Mouse (Mus musculus): ENCODE data around the gene Chpf2. TPM values are rescaled to one million over a fixed set of nuclear protein-coding genes. Genes with fewer than 3 reads are reported as not detected.

Gene Chpf2
- polyA plus RNA-seq, 1 experiment from 2014 or later: 30.3 TPM

DNA sequence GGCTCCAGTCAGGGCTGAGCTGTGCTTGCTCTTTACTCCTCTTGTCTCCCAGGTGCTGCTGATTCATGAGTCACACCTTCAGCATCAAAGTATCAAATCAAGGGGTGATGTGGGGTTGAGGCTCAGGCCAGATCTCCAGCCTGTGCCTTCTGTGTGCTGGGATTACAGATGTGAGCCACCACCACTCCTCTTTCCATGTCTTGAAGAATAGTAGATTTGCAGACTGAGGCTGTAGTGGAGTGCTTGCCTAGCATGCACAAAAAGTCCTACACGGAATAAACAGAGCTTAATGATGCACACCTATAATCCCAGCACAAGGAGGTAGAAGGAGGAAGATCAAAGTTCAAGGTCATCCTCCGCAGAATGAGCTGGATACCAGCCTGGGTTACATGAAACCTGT is 29.8 kb upstream of the Chpf2 start, which contains the start of gene 4931409K22Rik:
Gene 4931409K22Rik (minus strand): TSS at position 101 of the 400 bp plus-strand sequence.
- Histone ChIP-seq H3K27me3 (no peaks in the 10 kb centered on the region), H3K4me3 (replicated peaks) (no peak within 1 kb of the TSS), H3K4me1 (peaks cover 12% of the 10 kb centered on the region), H3K27ac (replicated peaks) (no peak within 1 kb of the TSS), H3K9me3 (replicated peaks) (no peaks in the 10 kb centered on the region), H3K9ac (no peak within 1 kb of the TSS), H3K4me2 (replicated peaks) (no peak within 1 kb of the TSS), H3K36me3 (no peaks in the 10 kb centered on the region)
- WGBS: 68% methylated on average over 2 of the region's 2 CpGs
- no peak for ATAC-seq (ENCODE audit: insufficient number of reproducible peaks, low FRiP score, low TSS enrichment, low read depth)

DNA sequence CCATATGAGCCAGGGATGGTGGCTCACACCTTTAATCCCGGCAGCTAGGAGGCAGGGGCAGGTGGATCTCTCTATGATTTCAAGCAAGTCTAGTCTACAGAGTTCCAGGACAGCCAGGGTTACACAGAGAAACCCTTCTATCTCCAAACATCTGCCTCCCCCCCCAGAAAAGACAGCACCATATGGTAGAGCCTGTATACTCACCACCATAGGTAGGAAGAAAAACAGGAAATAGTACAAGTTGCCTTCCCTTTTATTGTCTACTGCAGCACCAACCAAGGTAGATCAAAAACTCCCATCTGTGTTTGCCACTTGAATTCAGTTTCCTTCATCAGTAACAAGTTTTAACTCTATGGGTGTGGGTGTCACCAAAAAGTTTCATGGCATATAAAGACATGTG is 10.6 kb upstream of the Chpf2 start:
- no peaks in the 10 kb centered on the region for H3K27me3 ChIP-seq
- no peak for ATAC-seq (ENCODE audit: insufficient number of reproducible peaks, low FRiP score, low TSS enrichment, low read depth)
- no peak overlapping the region for H3K9ac ChIP-seq
- peaks cover 45% of the 10 kb centered on the region for H3K36me3 ChIP-seq
- H3K9me3 ChIP-seq (replicated peaks): no peaks in the 10 kb centered on the region
- no peak overlapping the region for H3K27ac ChIP-seq (replicated peaks)
- H3K4me1 ChIP-seq: peaks cover 13% of the 10 kb centered on the region
- WGBS: 85% methylated on average over 1 of the region's 1 CpGs
- peak overlapping the region; percentile 76 for H3K4me2 ChIP-seq (replicated peaks)
- peak overlapping the region; percentile 92 for H3K4me3 ChIP-seq (replicated peaks)

DNA sequence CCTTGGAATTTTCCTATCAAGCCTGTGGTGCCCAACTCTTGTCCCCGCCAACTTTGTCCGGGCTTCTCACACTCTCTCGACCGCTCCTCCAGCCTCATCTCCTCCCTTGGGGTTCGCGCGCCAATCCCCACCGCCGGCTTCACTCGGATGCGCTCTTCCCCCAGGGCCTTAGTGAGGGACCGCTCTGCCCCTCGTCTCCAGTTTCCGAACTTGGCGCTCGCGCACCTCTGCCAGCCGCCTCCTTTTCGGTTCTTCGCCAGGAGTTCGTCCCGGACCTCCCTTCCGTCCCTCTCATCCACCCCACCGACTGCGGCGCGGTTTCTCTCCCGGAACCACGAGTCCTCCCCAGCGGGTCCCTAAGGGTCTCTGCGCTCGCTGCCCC is 9.7 kb upstream of the Chpf2 start:
- H3K4me1 ChIP-seq: peaks cover 13% of the 10 kb centered on the region
- peak overlapping the region; percentile 92 for H3K4me3 ChIP-seq (replicated peaks)
- WGBS: under 1% methylated on average over 32 of the region's 32 CpGs
- peak overlapping the region; percentile 76 for H3K4me2 ChIP-seq (replicated peaks)
- H3K36me3 ChIP-seq: peaks cover 36% of the 10 kb centered on the region
- H3K9me3 ChIP-seq (replicated peaks): no peaks in the 10 kb centered on the region
- H3K27ac ChIP-seq (replicated peaks): peak overlapping the region; percentile 90
- peak overlapping the region; percentile 73 for H3K9ac ChIP-seq
- peak; percentile 6; the same call in 1 of the 2 replicates for ATAC-seq (ENCODE audit: insufficient number of reproducible peaks, low FRiP score, low TSS enrichment, low read depth)
- H3K27me3 ChIP-seq: no peaks in the 10 kb centered on the region

DNA sequence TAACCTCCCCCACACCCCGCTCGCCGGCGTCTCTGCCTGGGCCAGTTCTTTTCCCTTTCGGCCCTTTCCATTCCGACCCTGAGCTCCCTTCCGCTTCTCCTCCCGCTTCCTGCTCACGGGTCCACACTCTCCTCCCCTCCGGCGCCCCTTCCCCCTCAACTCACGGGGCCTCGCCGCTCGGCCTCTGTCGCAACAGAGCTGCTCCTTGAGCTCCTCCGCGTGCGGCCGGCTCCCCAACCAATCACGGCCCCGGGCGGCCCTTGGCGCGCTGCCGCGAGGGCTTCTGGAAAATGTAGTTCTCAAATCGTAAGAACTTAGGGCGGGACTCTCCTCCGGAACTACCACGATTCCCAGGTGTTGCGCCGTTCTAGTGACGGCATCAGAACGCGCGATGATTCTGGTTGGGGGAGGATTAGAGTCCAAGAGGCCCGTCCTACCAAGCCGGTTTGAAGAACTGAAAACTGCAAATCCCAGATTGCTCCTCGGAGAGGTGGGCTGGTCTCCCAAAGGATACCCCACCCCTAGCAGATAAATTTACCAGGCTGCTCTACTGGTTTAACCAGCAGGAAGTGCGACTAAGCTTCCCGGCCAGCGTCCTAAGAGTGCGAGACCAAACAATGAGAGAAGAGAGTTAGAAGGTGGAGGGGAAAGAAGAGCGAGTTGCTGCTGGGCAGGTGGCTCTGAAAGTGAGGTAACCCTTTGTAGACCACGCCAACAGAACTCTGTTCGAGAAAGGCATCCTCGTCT is 9.2 kb upstream of the Chpf2 start, which contains the start of gene Abcf2:
Gene Abcf2 (minus strand): TSS at position 285 of the 747 bp plus-strand sequence.
- H3K4me2 ChIP-seq (replicated peaks): peak within 1 kb of the TSS; percentile 76
- H3K4me3 ChIP-seq (replicated peaks): peak within 1 kb of the TSS; percentile 92
- peak within 1 kb of the TSS; percentile 90 for H3K27ac ChIP-seq (replicated peaks)
- under 1% methylated on average over 48 of the region's 48 CpGs for WGBS
- no peaks in the 10 kb centered on the region for H3K9me3 ChIP-seq (replicated peaks)
- peak within 1 kb of the TSS; percentile 73 for H3K9ac ChIP-seq
- H3K36me3 ChIP-seq: peaks cover 31% of the 10 kb centered on the region
- H3K4me1 ChIP-seq: peaks cover 13% of the 10 kb centered on the region
- H3K27me3 ChIP-seq: no peaks in the 10 kb centered on the region
- ATAC-seq (ENCODE audit: insufficient number of reproducible peaks, low FRiP score, low TSS enrichment, low read depth): peak; percentile 96

DNA sequence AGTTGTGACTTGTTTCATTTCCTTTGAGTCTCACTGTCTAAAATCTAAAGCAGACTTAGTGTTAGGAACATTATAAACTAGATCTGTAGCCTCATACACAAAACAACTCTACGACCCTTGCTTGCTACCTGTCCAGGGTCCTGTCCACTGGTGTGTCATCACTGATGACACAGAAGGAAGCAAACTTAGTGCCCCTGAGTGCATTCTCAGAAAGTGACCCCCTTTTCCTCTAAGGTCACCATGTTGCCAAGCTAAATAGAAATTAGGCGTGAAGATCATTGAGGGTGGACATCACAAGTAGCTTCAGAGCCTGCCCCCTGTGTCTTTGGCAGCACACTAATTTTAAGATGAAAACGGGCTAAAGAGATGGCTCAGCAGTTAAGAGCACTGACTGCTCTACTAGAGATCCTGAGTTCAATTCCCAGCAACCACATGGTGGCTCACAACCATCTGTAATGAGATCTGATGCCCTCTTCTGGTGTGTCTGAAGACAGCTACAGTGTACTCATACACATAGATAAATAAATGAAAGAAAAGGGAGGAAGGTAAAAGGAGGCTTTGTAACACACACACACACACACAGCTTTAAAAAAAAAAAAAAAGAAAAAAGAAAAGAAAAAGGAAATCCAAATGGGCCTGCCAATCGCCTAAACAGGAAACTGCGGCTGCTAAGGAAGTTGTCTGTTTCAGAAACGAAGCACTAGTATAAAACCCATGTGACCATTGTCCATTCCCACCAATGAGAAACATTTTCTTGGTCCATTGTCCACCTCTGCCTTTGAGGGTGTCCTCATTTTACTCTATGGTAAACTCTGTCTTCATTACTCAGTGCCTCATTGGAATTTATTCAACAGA is 8.2 kb upstream of the Chpf2 start:
- 66% methylated on average over 6 of the region's 6 CpGs for WGBS
- Histone ChIP-seq H3K4me2 (replicated peaks) (peak overlapping the region; percentile 76), H3K4me1 (peaks cover 13% of the 10 kb centered on the region), H3K9ac (peak overlapping the region; percentile 40), H3K27ac (replicated peaks) (peak overlapping the region; percentile 90), H3K4me3 (replicated peaks) (peak overlapping the region; percentile 92), H3K36me3 (peaks cover 21% of the 10 kb centered on the region), H3K27me3 (no peaks in the 10 kb centered on the region), H3K9me3 (replicated peaks) (no peaks in the 10 kb centered on the region)
- no peak for ATAC-seq (ENCODE audit: insufficient number of reproducible peaks, low FRiP score, low TSS enrichment, low read depth)

DNA sequence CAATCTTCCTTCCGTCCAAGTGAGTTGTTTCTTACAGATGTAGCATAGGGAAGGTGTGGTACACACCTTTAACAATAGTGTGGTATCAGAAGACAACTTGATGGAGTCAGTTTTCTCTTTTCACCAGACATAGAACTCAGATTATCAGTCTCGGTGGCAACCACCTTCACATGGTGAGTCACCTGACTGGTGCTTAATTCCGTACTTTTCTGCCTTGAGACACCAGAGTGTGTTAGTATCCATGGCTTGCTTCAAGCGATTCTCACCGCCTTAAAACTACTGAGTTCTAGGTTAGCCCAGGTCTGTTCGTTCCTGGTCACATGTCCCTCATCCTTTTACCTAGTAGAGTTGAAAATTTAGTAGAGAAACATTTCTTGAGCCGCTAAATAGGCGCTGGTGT is 435 bp upstream of the Chpf2 start:
- H3K9me3 ChIP-seq (replicated peaks): no peaks in the 10 kb centered on the region
- peaks cover 31% of the 10 kb centered on the region for H3K36me3 ChIP-seq
- H3K4me1 ChIP-seq: peaks cover 26% of the 10 kb centered on the region
- peak overlapping the region; percentile 58; the same call in 1 of the 2 replicates for H3K9ac ChIP-seq
- WGBS: 8% methylated on average over 8 of the region's 8 CpGs
- peak overlapping the region; percentile 31; the same call in 1 of the 2 replicates for H3K27ac ChIP-seq (replicated peaks)
- ATAC-seq (ENCODE audit: insufficient number of reproducible peaks, low FRiP score, low TSS enrichment, low read depth): no peak
- peak overlapping the region; percentile 83 for H3K4me2 ChIP-seq (replicated peaks)
- H3K27me3 ChIP-seq: no peaks in the 10 kb centered on the region
- H3K4me3 ChIP-seq (replicated peaks): peak overlapping the region; percentile 70

DNA sequence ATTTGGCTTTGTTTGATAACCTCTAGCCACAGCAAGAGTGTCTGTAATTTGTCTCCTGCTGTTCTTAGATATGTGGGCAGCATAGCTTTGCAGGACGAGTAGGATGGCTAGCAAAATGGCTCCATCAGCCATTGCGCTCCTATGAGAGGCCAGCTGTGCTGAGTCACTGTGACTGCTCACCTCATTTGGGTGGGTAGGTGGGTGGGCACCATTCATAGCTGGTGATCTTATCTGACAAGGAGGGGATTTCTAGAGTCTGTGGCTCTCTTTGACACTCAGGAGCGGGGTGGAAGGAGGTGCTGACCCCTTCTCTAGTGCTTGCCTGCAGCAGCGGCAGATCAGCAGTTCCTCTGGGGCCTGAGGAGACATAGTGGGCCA is 648 bp downstream of the Chpf2 start:
- Histone ChIP-seq H3K36me3 (peaks cover 42% of the 10 kb centered on the region), H3K4me3 (replicated peaks) (peak overlapping the region; percentile 70), H3K9ac (peak overlapping the region; percentile 58), H3K27ac (replicated peaks) (peak overlapping the region; percentile 58; the same call in 1 of the 2 replicates), H3K27me3 (no peaks in the 10 kb centered on the region), H3K4me1 (peaks cover 35% of the 10 kb centered on the region), H3K9me3 (replicated peaks) (no peaks in the 10 kb centered on the region), H3K4me2 (replicated peaks) (peak overlapping the region; percentile 83)
- no peak for ATAC-seq (ENCODE audit: insufficient number of reproducible peaks, low FRiP score, low TSS enrichment, low read depth)
- WGBS: 34% methylated on average over 4 of the region's 4 CpGs

DNA sequence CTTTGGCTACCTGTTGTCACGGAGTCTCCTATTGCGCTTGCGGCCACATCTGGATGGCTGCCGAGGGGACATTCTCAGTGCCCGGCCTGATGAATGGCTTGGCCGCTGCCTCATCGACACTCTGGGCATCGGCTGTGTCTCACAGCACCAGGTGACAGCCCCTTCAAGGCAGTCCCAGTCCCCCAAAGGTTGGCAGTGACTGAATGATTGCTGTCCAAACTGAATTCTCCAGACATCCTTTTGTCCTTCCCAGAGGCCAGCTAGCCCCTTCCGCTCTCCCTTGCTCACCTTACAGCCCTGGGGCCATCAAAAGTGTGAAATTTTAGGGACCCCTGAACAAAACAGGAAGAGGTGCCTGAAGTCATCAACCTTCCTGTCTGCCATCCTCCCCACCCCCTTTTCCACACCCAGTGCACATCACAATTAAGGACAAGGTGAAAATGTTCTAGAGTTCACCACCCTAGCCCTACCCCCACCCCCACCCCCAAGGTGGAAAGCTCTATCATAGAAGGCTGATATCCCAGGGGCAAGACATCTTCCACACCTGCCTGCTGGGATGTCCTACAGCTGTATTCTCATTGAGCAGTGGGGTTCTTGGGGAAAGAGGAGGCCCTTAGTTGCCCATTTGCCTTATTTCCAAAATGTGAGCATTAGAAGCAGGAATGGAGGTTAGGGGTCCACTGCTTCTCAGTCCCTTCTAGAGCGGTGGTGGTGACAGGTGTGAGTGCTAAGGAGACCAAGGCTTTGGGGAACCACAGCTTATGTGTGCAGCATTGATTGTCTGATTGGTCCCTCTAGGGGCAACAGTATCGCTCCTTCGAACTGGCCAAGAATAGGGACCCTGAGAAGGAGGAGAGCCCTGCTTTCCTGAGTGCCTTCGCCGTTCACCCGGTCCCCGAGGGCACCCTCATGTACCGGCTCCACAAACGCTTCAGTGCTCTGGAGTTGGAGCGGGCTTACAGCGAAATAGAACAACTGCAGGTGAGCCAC is 3.3 kb downstream of the Chpf2 start:
- Histone ChIP-seq H3K9me3 (replicated peaks) (no peaks in the 10 kb centered on the region), H3K9ac (no peak overlapping the region), H3K36me3 (peaks cover 68% of the 10 kb centered on the region), H3K4me3 (replicated peaks) (no peak overlapping the region), H3K4me2 (replicated peaks) (no peak overlapping the region), H3K27me3 (no peaks in the 10 kb centered on the region), H3K27ac (replicated peaks) (no peak overlapping the region), H3K4me1 (peaks cover 35% of the 10 kb centered on the region)
- 89% methylated on average over 20 of the region's 20 CpGs for WGBS
- no peak for ATAC-seq (ENCODE audit: insufficient number of reproducible peaks, low FRiP score, low TSS enrichment, low read depth)

DNA sequence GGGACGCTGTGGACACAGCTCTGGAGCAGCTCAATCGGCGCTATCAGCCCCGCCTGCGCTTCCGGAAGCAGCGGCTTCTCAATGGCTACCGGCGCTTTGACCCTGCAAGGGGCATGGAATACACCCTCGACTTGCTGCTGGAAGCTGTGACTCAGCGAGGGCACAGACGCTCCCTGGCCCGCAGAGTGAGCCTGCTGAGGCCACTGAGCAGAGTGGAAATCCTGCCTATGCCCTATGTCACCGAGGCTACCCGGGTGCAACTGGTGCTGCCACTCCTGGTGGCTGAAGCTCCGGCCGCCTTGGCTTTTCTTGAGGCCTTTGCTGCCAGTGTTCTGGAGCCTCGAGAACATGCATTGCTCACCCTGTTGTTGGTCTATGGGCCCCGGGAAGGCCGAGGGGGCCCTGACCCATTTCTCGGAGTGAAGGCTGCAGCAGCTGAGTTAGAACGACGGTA is 4.8 kb downstream of the Chpf2 start:
- no peaks in the 10 kb centered on the region for H3K27me3 ChIP-seq
- peaks cover 81% of the 10 kb centered on the region for H3K36me3 ChIP-seq
- 0 out of 2 replicates have a peak overlapping the region, but pooled peaks have one; percentile 0 for H3K4me2 ChIP-seq (replicated peaks)
- ATAC-seq (ENCODE audit: insufficient number of reproducible peaks, low FRiP score, low TSS enrichment, low read depth): no peak
- 27% methylated on average over 23 of the region's 23 CpGs for WGBS
- H3K4me3 ChIP-seq (replicated peaks): no peak overlapping the region
- H3K27ac ChIP-seq (replicated peaks): no peak overlapping the region
- peaks cover 34% of the 10 kb centered on the region for H3K4me1 ChIP-seq
- H3K9me3 ChIP-seq (replicated peaks): no peaks in the 10 kb centered on the region
- H3K9ac ChIP-seq: no peak overlapping the region

DNA sequence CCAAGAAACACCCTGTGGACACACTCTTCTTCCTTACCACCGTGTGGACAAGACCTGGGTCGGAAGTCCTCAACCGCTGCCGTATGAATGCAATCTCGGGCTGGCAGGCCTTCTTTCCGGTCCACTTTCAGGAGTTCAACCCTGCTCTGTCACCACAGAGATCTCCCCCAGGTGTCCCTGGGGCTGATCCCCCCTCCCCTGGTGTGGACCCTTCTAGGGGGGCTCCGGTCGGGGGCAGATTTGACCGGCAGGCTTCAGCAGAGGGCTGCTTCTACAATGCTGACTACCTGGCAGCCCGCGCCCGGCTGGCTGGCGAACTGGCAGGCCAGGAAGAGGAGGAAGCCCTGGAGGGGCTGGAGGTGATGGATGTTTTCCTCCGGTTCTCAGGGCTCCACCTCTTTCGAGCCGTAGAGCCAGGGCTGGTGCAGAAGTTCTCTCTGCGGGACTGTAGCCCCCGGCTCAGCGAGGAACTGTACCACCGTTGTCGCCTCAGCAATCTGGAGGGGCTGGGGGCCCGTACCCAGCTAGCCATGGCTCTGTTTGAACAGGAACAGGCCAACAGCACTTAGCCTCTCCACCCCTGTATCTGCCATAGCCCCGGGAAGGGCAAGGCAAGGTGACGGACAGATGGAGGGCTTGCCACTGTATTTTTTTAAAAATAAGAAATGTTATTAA is 5.4 kb downstream of the Chpf2 start:
- H3K27me3 ChIP-seq: no peaks in the 10 kb centered on the region
- no peak for ATAC-seq (ENCODE audit: insufficient number of reproducible peaks, low FRiP score, low TSS enrichment, low read depth)
- WGBS: 58% methylated on average over 24 of the region's 24 CpGs
- peaks cover 37% of the 10 kb centered on the region for H3K4me1 ChIP-seq
- H3K36me3 ChIP-seq: peaks cover 81% of the 10 kb centered on the region
- no peak overlapping the region for H3K9ac ChIP-seq
- H3K27ac ChIP-seq (replicated peaks): no peak overlapping the region
- H3K4me2 ChIP-seq (replicated peaks): 0 out of 2 replicates have a peak overlapping the region, but pooled peaks have one; percentile 0
- no peak overlapping the region for H3K4me3 ChIP-seq (replicated peaks)
- no peaks in the 10 kb centered on the region for H3K9me3 ChIP-seq (replicated peaks)

Data from embryonic facial prominence, embryonic 15.5 days (tissue).